Mouse (Mus musculus): ENCODE data around the gene Cldn22. TPM values are rescaled to one million over a fixed set of nuclear protein-coding genes. Genes with fewer than 3 reads are reported as not detected.
A peak's percentile ranks its signal among the peaks of the same experiment; 100 is the strongest.

Gene Cldn22
- polyA plus RNA-seq, 1 experiment from 2014 or later: not detected

- DNase-seq (ENCODE audit: low spot score) (no peak), ATAC-seq (replicated peaks; ENCODE audit: low FRiP score, low TSS enrichment, low read depth) (no peak)
- Histone ChIP-seq H3K4me3 (ENCODE audit: low read depth, low read length) (no peak overlapping the region), H3K27me3 (replicated peaks; ENCODE audit: control insufficient read depth, insufficient read depth, low read length) (no peaks in the 10 kb centered on the region), H3K4me2 (ENCODE audit: low read length) (no peak overlapping the region), H3K27ac (ENCODE audit: low read depth) (no peak overlapping the region), H3K9ac (ENCODE audit: low read length) (no peak overlapping the region), H3K9me3 (ENCODE audit: control insufficient read depth, low read length) (no peaks in the 10 kb centered on the region), H3K36me3 (ENCODE audit: control insufficient read depth, insufficient read depth, low read length) (peaks cover 66% of the 10 kb centered on the region), H3K4me1 (replicated peaks; ENCODE audit: control insufficient read depth, insufficient read depth, low read length) (no peaks in the 10 kb centered on the region)
- 93% methylated on average over 10 of the region's 10 CpGs for WGBS
These were observed 19.4 kb downstream of the Cldn22 start for GRCm38 (mm10) chr8:47843651-47844050.

- no peak overlapping the region for H3K27ac ChIP-seq (ENCODE audit: low read depth)
- no peaks in the 10 kb centered on the region for H3K9me3 ChIP-seq (ENCODE audit: control insufficient read depth, low read length)
- no peak overlapping the region for H3K4me3 ChIP-seq (ENCODE audit: low read depth, low read length)
- no peaks in the 10 kb centered on the region for H3K27me3 ChIP-seq (replicated peaks; ENCODE audit: control insufficient read depth, insufficient read depth, low read length)
- ATAC-seq (replicated peaks; ENCODE audit: low FRiP score, low TSS enrichment, low read depth) (no peak), DNase-seq (ENCODE audit: low spot score) (no peak)
- peaks cover 69% of the 10 kb centered on the region for H3K36me3 ChIP-seq (ENCODE audit: control insufficient read depth, insufficient read depth, low read length)
- H3K9ac ChIP-seq (ENCODE audit: low read length): no peak overlapping the region
- no peaks in the 10 kb centered on the region for H3K4me1 ChIP-seq (replicated peaks; ENCODE audit: control insufficient read depth, insufficient read depth, low read length)
- no peak overlapping the region for H3K4me2 ChIP-seq (ENCODE audit: low read length)
- WGBS: 64% methylated on average over 13 of the region's 13 CpGs
These were observed 21.7 kb downstream of the Cldn22 start for GRCm38 (mm10) chr8:47845956-47846355.

GRCm38 (mm10) chr8:47847161-47847560, 22.9 kb downstream of the Cldn22 start:
- Histone ChIP-seq H3K27ac (ENCODE audit: low read depth) (no peak overlapping the region), H3K27me3 (replicated peaks; ENCODE audit: control insufficient read depth, insufficient read depth, low read length) (no peaks in the 10 kb centered on the region), H3K4me2 (ENCODE audit: low read length) (no peak overlapping the region), H3K4me1 (replicated peaks; ENCODE audit: control insufficient read depth, insufficient read depth, low read length) (no peaks in the 10 kb centered on the region; the same call in 1 of the 2 replicates), H3K36me3 (ENCODE audit: control insufficient read depth, insufficient read depth, low read length) (peaks cover 65% of the 10 kb centered on the region), H3K9ac (ENCODE audit: low read length) (no peak overlapping the region), H3K9me3 (ENCODE audit: control insufficient read depth, low read length) (no peaks in the 10 kb centered on the region), H3K4me3 (ENCODE audit: low read depth, low read length) (no peak overlapping the region)
- ATAC-seq (replicated peaks; ENCODE audit: low FRiP score, low TSS enrichment, low read depth): no peak
- no peak for DNase-seq (ENCODE audit: low spot score)
- 93% methylated on average over 14 of the region's 14 CpGs for WGBS

- Histone ChIP-seq H3K36me3 (ENCODE audit: control insufficient read depth, insufficient read depth, low read length) (peaks cover 58% of the 10 kb centered on the region), H3K4me3 (ENCODE audit: low read depth, low read length) (no peak overlapping the region), H3K9me3 (ENCODE audit: control insufficient read depth, low read length) (no peaks in the 10 kb centered on the region), H3K4me1 (replicated peaks; ENCODE audit: control insufficient read depth, insufficient read depth, low read length) (peaks cover 6% of the 10 kb centered on the region; the same call in 1 of the 2 replicates), H3K27me3 (replicated peaks; ENCODE audit: control insufficient read depth, insufficient read depth, low read length) (no peaks in the 10 kb centered on the region), H3K9ac (ENCODE audit: low read length) (no peak overlapping the region), H3K27ac (ENCODE audit: low read depth) (no peak overlapping the region), H3K4me2 (ENCODE audit: low read length) (no peak overlapping the region)
- DNase-seq (ENCODE audit: low spot score): no peak
- ATAC-seq (replicated peaks; ENCODE audit: low FRiP score, low TSS enrichment, low read depth): no peak
- WGBS: 94% methylated on average over 6 of the region's 6 CpGs
These were observed 23.6 kb downstream of the Cldn22 start for GRCm38 (mm10) chr8:47847931-47848330.

DNA sequence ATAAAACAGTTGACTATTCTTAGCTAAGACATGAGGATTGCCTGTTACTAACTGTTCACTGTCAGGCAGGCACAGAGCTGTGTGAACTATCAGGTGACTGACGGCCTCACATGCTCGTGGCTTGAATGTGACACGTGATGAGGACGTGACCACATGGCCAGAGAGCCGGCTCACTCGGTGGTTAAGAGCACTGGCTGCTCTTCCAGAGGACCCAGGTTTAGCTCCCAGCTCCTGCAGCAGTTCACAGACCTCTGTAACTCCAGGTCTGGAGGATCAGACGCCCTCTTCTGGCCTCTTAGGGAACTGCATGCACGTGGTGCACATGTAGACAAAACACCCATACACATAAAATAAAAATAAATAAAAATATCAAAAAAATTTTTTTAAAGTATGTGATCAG, 25.6 kb downstream of the Cldn22 start:
- H3K9me3 ChIP-seq (ENCODE audit: control insufficient read depth, low read length): no peaks in the 10 kb centered on the region
- H3K27me3 ChIP-seq (replicated peaks; ENCODE audit: control insufficient read depth, insufficient read depth, low read length): no peaks in the 10 kb centered on the region
- no peak overlapping the region for H3K4me2 ChIP-seq (ENCODE audit: low read length)
- H3K4me1 ChIP-seq (replicated peaks; ENCODE audit: control insufficient read depth, insufficient read depth, low read length): peaks cover 7% of the 10 kb centered on the region; the same call in 1 of the 2 replicates
- no peak overlapping the region for H3K9ac ChIP-seq (ENCODE audit: low read length)
- H3K4me3 ChIP-seq (ENCODE audit: low read depth, low read length): no peak overlapping the region
- WGBS: 81% methylated on average over 8 of the region's 8 CpGs
- H3K36me3 ChIP-seq (ENCODE audit: control insufficient read depth, insufficient read depth, low read length): peaks cover 53% of the 10 kb centered on the region
- DNase-seq (ENCODE audit: low spot score) (no peak), ATAC-seq (replicated peaks; ENCODE audit: low FRiP score, low TSS enrichment, low read depth) (no peak)
- no peak overlapping the region for H3K27ac ChIP-seq (ENCODE audit: low read depth)

- Histone ChIP-seq H3K4me3 (ENCODE audit: low read depth, low read length) (no peak overlapping the region; the same call in 1 of the 2 replicates), H3K9me3 (ENCODE audit: control insufficient read depth, low read length) (no peaks in the 10 kb centered on the region), H3K36me3 (ENCODE audit: control insufficient read depth, insufficient read depth, low read length) (peaks cover 58% of the 10 kb centered on the region), H3K4me1 (replicated peaks; ENCODE audit: control insufficient read depth, insufficient read depth, low read length) (peaks cover 7% of the 10 kb centered on the region; the same call in 1 of the 2 replicates), H3K27me3 (replicated peaks; ENCODE audit: control insufficient read depth, insufficient read depth, low read length) (no peaks in the 10 kb centered on the region), H3K9ac (ENCODE audit: low read length) (no peak overlapping the region), H3K4me2 (ENCODE audit: low read length) (peak overlapping the region; percentile 40), H3K27ac (ENCODE audit: low read depth) (peak overlapping the region; percentile 69)
- 40% methylated on average over 12 of the region's 12 CpGs for WGBS
- ATAC-seq (replicated peaks; ENCODE audit: low FRiP score, low TSS enrichment, low read depth) (peak; percentile 54; the same call in 1 of the 2 replicates), DNase-seq (ENCODE audit: low spot score) (peak; percentile 68)
These were observed 27.7 kb downstream of the Cldn22 start for GRCm38 (mm10) chr8:47851824-47852502.

GRCm38 (mm10) chr8:47852737-47853136, 28.5 kb downstream of the Cldn22 start:
- peaks cover 7% of the 10 kb centered on the region; the same call in 1 of the 2 replicates for H3K4me1 ChIP-seq (replicated peaks; ENCODE audit: control insufficient read depth, insufficient read depth, low read length)
- peak overlapping the region; percentile 69; the same call in 1 of the 2 replicates for H3K27ac ChIP-seq (ENCODE audit: low read depth)
- no peak overlapping the region for H3K9ac ChIP-seq (ENCODE audit: low read length)
- DNase-seq (ENCODE audit: low spot score) (no peak), ATAC-seq (replicated peaks; ENCODE audit: low FRiP score, low TSS enrichment, low read depth) (no peak)
- no peak overlapping the region for H3K4me2 ChIP-seq (ENCODE audit: low read length)
- H3K27me3 ChIP-seq (replicated peaks; ENCODE audit: control insufficient read depth, insufficient read depth, low read length): no peaks in the 10 kb centered on the region
- H3K4me3 ChIP-seq (ENCODE audit: low read depth, low read length): no peak overlapping the region
- H3K36me3 ChIP-seq (ENCODE audit: control insufficient read depth, insufficient read depth, low read length): peaks cover 54% of the 10 kb centered on the region
- 87% methylated on average over 5 of the region's 5 CpGs for WGBS
- H3K9me3 ChIP-seq (ENCODE audit: control insufficient read depth, low read length): no peaks in the 10 kb centered on the region

DNA sequence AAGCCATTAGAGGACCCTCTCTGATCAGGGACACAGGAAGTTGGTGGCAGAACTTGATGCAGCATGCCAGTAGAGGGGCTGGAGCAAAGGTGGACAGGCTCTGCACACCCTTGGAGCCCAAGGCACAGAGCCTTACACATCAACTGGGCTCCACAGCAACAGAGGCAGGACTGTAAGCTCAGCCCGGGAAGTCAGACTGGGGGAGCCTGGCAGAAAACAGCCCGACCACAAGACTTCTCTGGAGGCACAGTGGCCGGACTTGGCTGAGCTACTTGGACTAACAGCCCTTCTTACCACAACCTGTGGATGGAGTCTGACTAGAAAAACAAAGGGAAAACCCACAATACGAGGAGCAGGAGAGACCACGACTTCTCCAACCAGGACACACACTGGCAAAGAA, 29.1 kb downstream of the Cldn22 start:
- H3K4me2 ChIP-seq (ENCODE audit: low read length): no peak overlapping the region
- H3K27me3 ChIP-seq (replicated peaks; ENCODE audit: control insufficient read depth, insufficient read depth, low read length): no peaks in the 10 kb centered on the region
- H3K4me3 ChIP-seq (ENCODE audit: low read depth, low read length): no peak overlapping the region
- H3K27ac ChIP-seq (ENCODE audit: low read depth): no peak overlapping the region
- no peak overlapping the region for H3K9ac ChIP-seq (ENCODE audit: low read length)
- no peaks in the 10 kb centered on the region for H3K9me3 ChIP-seq (ENCODE audit: control insufficient read depth, low read length)
- 84% methylated on average over 5 of the region's 5 CpGs for WGBS
- ATAC-seq (replicated peaks; ENCODE audit: low FRiP score, low TSS enrichment, low read depth) (0 out of 2 replicates have a peak, but pooled peaks have one; percentile 36), DNase-seq (ENCODE audit: low spot score) (no peak)
- H3K36me3 ChIP-seq (ENCODE audit: control insufficient read depth, insufficient read depth, low read length): peaks cover 54% of the 10 kb centered on the region
- peaks cover 7% of the 10 kb centered on the region; the same call in 1 of the 2 replicates for H3K4me1 ChIP-seq (replicated peaks; ENCODE audit: control insufficient read depth, insufficient read depth, low read length)

DNA sequence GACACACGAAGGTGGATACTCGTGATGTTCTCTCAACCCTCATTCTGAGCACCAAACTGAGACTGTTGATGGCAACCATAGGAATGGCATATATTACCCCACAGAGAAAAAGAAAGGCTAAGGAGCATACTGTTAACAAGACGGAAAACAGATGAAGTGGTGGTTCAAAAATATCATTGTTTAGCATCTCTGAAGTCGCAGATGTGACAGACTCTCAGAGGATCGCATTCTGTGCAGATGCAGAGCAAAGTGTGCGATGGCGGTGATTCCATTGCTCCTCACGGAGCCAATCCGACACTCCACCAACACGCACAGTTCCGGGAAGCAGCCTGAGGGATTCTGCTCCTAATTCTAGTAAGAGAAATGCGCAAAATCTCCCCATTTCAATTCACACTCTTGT, 35.0 kb downstream of the Cldn22 start:
- DNase-seq (ENCODE audit: low spot score): no peak
- peaks cover 68% of the 10 kb centered on the region for H3K36me3 ChIP-seq (ENCODE audit: control insufficient read depth, insufficient read depth, low read length)

More for the DNA sequence above, 35.0 kb downstream of the Cldn22 start:
- Histone ChIP-seq H3K9ac (ENCODE audit: low read length) (no peak overlapping the region), H3K9me3 (ENCODE audit: control insufficient read depth, low read length) (no peaks in the 10 kb centered on the region), H3K27me3 (replicated peaks; ENCODE audit: control insufficient read depth, insufficient read depth, low read length) (no peaks in the 10 kb centered on the region), H3K4me1 (replicated peaks; ENCODE audit: control insufficient read depth, insufficient read depth, low read length) (no peaks in the 10 kb centered on the region), H3K4me2 (ENCODE audit: low read length) (no peak overlapping the region), H3K4me3 (ENCODE audit: low read depth, low read length) (no peak overlapping the region), H3K27ac (ENCODE audit: low read depth) (no peak overlapping the region)
- 93% methylated on average over 12 of the region's 12 CpGs for WGBS
- ATAC-seq (replicated peaks; ENCODE audit: low FRiP score, low TSS enrichment, low read depth): no peak
